8 mouse cellular contexts compared by ENCODE assay signal in genomic region chr6:134659108-134659958, GRCm38 (mm10). TPM values are rescaled to one million over a fixed set of nuclear protein-coding genes. Genes with fewer than 3 reads are reported as not detected.
DNase-seq lines count a peak whose midpoint lies in the region; ATAC-seq and TF ChIP-seq lines count a peak whose summit lies in the region.
"Had no signal": no experiment of that assay in that cellular context is flagged by ENCODE, and none has a peak within 500 bp of the region (broad histone marks: within the 10 kb centered on the region; RNA-seq: fewer than 3 reads in every experiment).

No protein-coding gene starts in this region.

- no peaks in the 10 kb centered on the region for H3K27me3 ChIP-seq in forebrain, embryonic 12.5 days

- no peak overlapping the region for H3K4me2 ChIP-seq in forebrain, embryonic 12.5 days

- H3K36me3 ChIP-seq in forebrain, embryonic 12.5 days (replicated peaks) = no peaks in the 10 kb centered on the region

- no peak for TF ChIP-seq POLR2A in lung, adult 2 months (IDR thresholded peaks at IDR 0.05; ENCODE audit: borderline replicate concordance, extremely low read depth, low read depth, low read length)

- no peak overlapping the region for H3K27ac ChIP-seq in forebrain, embryonic 12.5 days

- intact Hi-C loops in heart, postnatal 36 days (cut with DNase I) = loop anchor here (1.0 to 2.0 kb wide), 3 partner anchors 135 to 287 kb away; no protein-coding TSS in a partner anchor

- 27% methylated on average over 9 of the region's 9 CpGs for whole genome bisulfite sequencing in forebrain, embryonic 12.5 days
- WGBS in lung, adult 2 months = 15% methylated on average over 9 of the region's 9 CpGs

- ATAC-seq in forebrain, embryonic 12.5 days (ENCODE audit: low FRiP score) = peak; percentile 77
- ATAC-seq in neutrophil, adult 5-6 weeks (ENCODE audit: extremely low read depth, insufficient number of reproducible peaks, low FRiP score, poor library complexity, severe bottlenecking) = peak; percentile 88; the same call in 1 of the 2 replicates

- peak; percentile 64 for DNase-seq in Muller cell, postnatal 12 days (ENCODE audit: inconsistent ontology term)
- DNase-seq in c-Kit-positive CD71-positive TER-119-positive erythroid progenitor cells, embryonic 14.5 days (ENCODE audit: low spot score) = peak; percentile 53
- DNase-seq in heart, postnatal 36 days = peak; percentile 55 to 61
- DNase-seq in kidney, postnatal 4 days = peak; percentile 36 to 66
- peak; percentile 26 for DNase-seq in lung, adult 2 months

- H3K4me1 ChIP-seq in forebrain, embryonic 12.5 days = no peaks in the 10 kb centered on the region
- no peaks in the 10 kb centered on the region for H3K4me1 ChIP-seq in lung, adult 2 months (ENCODE audit: control insufficient read depth, insufficient read depth, low read length)

- H3K4me3 ChIP-seq in forebrain, embryonic 12.5 days (replicated peaks) = no peak overlapping the region
- no peak overlapping the region for H3K4me3 ChIP-seq in lung, adult 2 months (replicated peaks; ENCODE audit: extremely low read depth, low read depth, low read length)
- H3K4me3 ChIP-seq: myocyte had no signal

- H3K9ac ChIP-seq in forebrain, embryonic 12.5 days = no peak overlapping the region

- no peaks in the 10 kb centered on the region for H3K9me3 ChIP-seq in forebrain, embryonic 12.5 days

- TF ChIP-seq CTCF in lung, adult 2 months (IDR thresholded peaks at IDR 0.05; ENCODE audit: insufficient read depth, low read length) = peak; percentile 51; the same call in 1 of the 2 replicates

RNA-seq across cellular contexts. Expression of gene Borcs5, which starts 20.0 kb away (rescaled TPM):
- 34.4 and 35.8 TPM in 2 replicates for polyA plus RNA-seq in forebrain, embryonic 12.5 days (2016; fragmentation: Nextera tagmentation; extraction: Ambion mirVana)
- total RNA-seq in heart, postnatal 36 days (2021) = 10 to 100 TPM in 1 of 2 experiments, 1 to 10 TPM in 1; 9.9 to 10.2 TPM
- 11.1 and 11.5 TPM in 2 replicates for polyA plus RNA-seq in lung, adult 2 months (2012; rRNA removed)
- 7.4 and 8.8 TPM in 2 replicates for total RNA-seq in neutrophil, adult 5-6 weeks (2017)

RNA-seq across cellular contexts. Expression of gene Mansc1, which starts 27.0 kb away (rescaled TPM):
- polyA plus RNA-seq in forebrain, embryonic 12.5 days (2016; fragmentation: Nextera tagmentation; extraction: Ambion mirVana) = 1.1 TPM in 2 replicates
- 1 to 10 TPM; 4.6 to 5.1 TPM for total RNA-seq in heart, postnatal 36 days (2021)
- polyA plus RNA-seq in lung, adult 2 months (2012; rRNA removed) = 9.5 and 11.8 TPM in 2 replicates
- total RNA-seq in neutrophil, adult 5-6 weeks (2017) = 0.12 TPM in 1 of 2 replicates, not detected in the other
- polyA plus RNA-seq: myocyte had no signal
